Mouse (Mus musculus) CH12.LX (cell line): ENCODE data around the gene Cysltr2.

ENCODE experiments used
- CTCF ChIP-seq, 2 experiments: IDR thresholded peaks in 1 of 2; conservative IDR thresholded peaks in 1 of 2; 2 replicates each; pipeline ENCODE4 v1.5.1; 2011 to 2012; ENCODE audit warnings: low read depth in 2 of 2, low read length in 2 of 2, improper control_type of control experiment in 1 of 2, inconsistent platforms in 1 of 2, mild to moderate bottlenecking in 1 of 2, moderate library complexity in 1 of 2
- GABPA ChIP-seq: IDR thresholded peaks from 2 replicates; pipeline ENCODE4 v1.6.1; 2012; ENCODE audit warnings: low read depth, low read length, improper control_type of control experiment, inconsistent platforms; ENCODE audit not compliant: insufficient replicate concordance
- JUN ChIP-seq: IDR thresholded peaks from 2 replicates; pipeline ENCODE4 v1.6.1; 2011; ENCODE audit warnings: low read depth, mild to moderate bottlenecking, low read length, improper control_type of control experiment, moderate library complexity; ENCODE audit not compliant: insufficient read depth
- JUND ChIP-seq: conservative IDR thresholded peaks from 2 replicates; pipeline ENCODE4 v1.6.1; 2011; ENCODE audit warnings: low read depth, low read length, improper control_type of control experiment
- POLR2A ChIP-seq: IDR thresholded peaks from 2 replicates; pipeline ENCODE4 v1.6.1; 2011; ENCODE audit warnings: low read depth, mild to moderate bottlenecking, improper control_type of control experiment, low read length
- UBTF ChIP-seq: IDR thresholded peaks from 2 replicates; pipeline ENCODE4 v1.6.1; 2012; ENCODE audit warnings: low read depth, mild to moderate bottlenecking, inconsistent platforms, low read length, improper control_type of control experiment, moderate library complexity

DNA sequence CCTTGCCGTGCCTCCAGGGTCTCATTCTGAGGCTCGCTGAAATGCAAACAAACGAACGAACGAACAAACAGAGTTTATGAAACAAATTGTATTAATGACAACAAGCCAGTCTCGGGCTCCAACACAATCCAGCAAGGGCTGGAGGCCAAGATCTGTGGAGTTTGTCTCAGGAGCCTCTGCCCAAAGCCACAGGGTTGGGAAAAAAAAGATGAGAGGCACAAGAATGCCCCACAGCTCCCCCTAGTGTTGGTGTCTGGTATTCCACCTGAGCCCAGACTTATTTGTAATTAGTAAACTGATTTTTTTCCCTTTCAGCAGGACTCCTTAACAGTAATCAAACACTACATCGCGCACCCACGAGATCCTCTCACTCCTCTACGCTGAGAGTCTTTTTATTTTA is 48.6 kb downstream of the Cysltr2 start:
- TF ChIP-seq CTCF (conservative IDR thresholded peaks at IDR 0.05 in 1 of 2, IDR thresholded peaks at IDR 0.05 in 1 of 2; ENCODE audit: low read depth in 2 of 2, low read length in 2 of 2) = peak; percentile 85 to 89
- TF ChIP-seq JUN = no peak
- no peak for TF ChIP-seq JUND
- no peak for TF ChIP-seq POLR2A
- no peak for TF ChIP-seq GABPA
- no peak for TF ChIP-seq UBTF
